Mouse (Mus musculus) c-Kit-positive CD71-positive TER-119-positive erythroid progenitor cells, embryonic 14.5 days (primary cell): ENCODE data around the gene Tm4sf19.
"Not testable (repeated sequence)": the region's sequence is repeated elsewhere in the genome, so short reads cannot be mapped to it uniquely, and the experiment has no call there.

Source experiments
- DNase-seq: peaks from one replicate; pipeline ENCODE4 v3.0.0-alpha.2; 2013; ENCODE audit warnings: low spot score

The Tm4sf19 gene

GRCm38 (mm10) chr16:32430474-32431046, 30.3 kb downstream of the Tm4sf19 start, which contains the start of gene Pcyt1a:
TSS of gene Pcyt1a (plus strand) at chr16:32430921.
- peak; percentile 91 for DNase-seq

- no peak for DNase-seq
These were observed 30.8 kb downstream of the Tm4sf19 start for GRCm38 (mm10) chr16:32431047-32431591.

- DNase-seq: no peak
These were observed 31.6 kb downstream of the Tm4sf19 start for GRCm38 (mm10) chr16:32431926-32432325.

- no peak for DNase-seq
These were observed 32.8 kb downstream of the Tm4sf19 start for GRCm38 (mm10) chr16:32433138-32433537.

- no peak for DNase-seq
These were observed 33.8 kb downstream of the Tm4sf19 start for GRCm38 (mm10) chr16:32434066-32434465.

- DNase-seq: no peak
These were observed 34.4 kb downstream of the Tm4sf19 start for GRCm38 (mm10) chr16:32434691-32435090.

GRCm38 (mm10) chr16:32436657-32437056, 36.4 kb downstream of the Tm4sf19 start:
- no peak for DNase-seq

GRCm38 (mm10) chr16:32437266-32437665, 37.0 kb downstream of the Tm4sf19 start:
- no peak for DNase-seq

- DNase-seq: no peak
These were observed 41.1 kb downstream of the Tm4sf19 start for GRCm38 (mm10) chr16:32441432-32441831.

- DNase-seq: not testable (repeated sequence)
These were observed 44.3 kb downstream of the Tm4sf19 start for GRCm38 (mm10) chr16:32444615-32445014.

GRCm38 (mm10) chr16:32445558-32445957, 45.3 kb downstream of the Tm4sf19 start:
- no peak for DNase-seq

GRCm38 (mm10) chr16:32446563-32447138, 46.3 kb downstream of the Tm4sf19 start:
- DNase-seq: no peak

- peak; percentile 82 for DNase-seq
These were observed 49.4 kb downstream of the Tm4sf19 start for GRCm38 (mm10) chr16:32449665-32450064.

GRCm38 (mm10) chr16:32450133-32450532, 49.8 kb downstream of the Tm4sf19 start:
- DNase-seq: no peak

GRCm38 (mm10) chr16:32453102-32453501, 52.8 kb downstream of the Tm4sf19 start:
- DNase-seq: no peak

- no peak for DNase-seq
These were observed 54.3 kb downstream of the Tm4sf19 start for GRCm38 (mm10) chr16:32454646-32455045.

- DNase-seq: peak; percentile 51
These were observed 55.8 kb downstream of the Tm4sf19 start for GRCm38 (mm10) chr16:32456086-32456485.

GRCm38 (mm10) chr16:32456761-32457160, 56.5 kb downstream of the Tm4sf19 start:
- DNase-seq: no peak
